Mouse (Mus musculus): ENCODE measurements around the gene Fau. TPM values are rescaled to one million over a fixed set of nuclear protein-coding genes. Genes with fewer than 3 reads are reported as not detected.

Fau gene
- polyA plus RNA-seq (2015; fragmentation: Nextera tagmentation; extraction: Ambion mirVana): 868 and 882 TPM in 2 replicates

DNA sequence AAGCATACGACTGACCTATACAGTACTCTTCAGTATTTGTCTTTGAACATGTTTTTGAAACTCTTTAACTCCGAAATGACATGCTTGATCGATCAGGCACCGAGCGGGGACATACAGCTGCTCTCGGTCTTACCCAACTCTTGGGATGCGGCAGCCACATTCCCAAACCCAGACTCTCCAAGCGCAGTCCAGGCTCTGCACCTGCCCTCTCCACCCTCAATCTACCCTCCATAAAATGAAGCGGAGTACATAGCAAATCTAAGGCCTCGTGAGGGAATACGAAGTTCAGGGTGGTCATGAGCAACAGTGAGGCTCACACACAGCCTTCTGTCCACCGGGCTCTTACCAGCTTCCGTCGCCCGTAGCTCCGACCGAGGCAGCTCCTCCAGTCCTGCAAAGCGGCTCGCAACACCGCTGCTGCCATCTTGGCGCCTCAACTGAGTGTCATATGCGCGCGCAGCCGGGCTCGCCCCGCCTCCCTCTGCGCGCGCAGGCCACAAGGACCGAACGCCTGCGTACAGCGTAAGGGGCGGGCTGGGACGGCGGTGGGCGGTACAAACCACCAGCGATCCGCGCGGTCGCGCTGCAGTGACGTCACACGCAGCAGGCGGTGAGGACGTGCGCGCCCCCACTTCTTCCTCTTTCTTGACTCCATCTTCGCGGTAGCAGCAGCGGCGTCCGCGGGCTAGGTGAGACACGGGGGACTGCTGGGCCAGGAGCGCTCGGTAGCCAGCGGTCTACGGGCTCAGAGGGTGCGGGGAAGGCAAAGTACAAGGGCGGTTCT lies at the start of gene Fau, which contains the start of gene Mrpl49:
TSS of gene Fau (plus strand) at position 532 of the 784 bp plus-strand sequence.
TSS of gene Mrpl49 (minus strand) at position 473 of the 784 bp plus-strand sequence.
- no peaks in the 10 kb centered on the region for H3K27me3 ChIP-seq (replicated peaks; ENCODE audit: control insufficient read depth, insufficient read depth, low read length)
- ATAC-seq: peak; percentile 83
- no peaks in the 10 kb centered on the region for H3K9me3 ChIP-seq (ENCODE audit: control insufficient read depth, low read length)
- 2% methylated on average over 63 of the region's 63 CpGs for WGBS
- peak within 1 kb of the TSS; percentile 87 for H3K9ac ChIP-seq (ENCODE audit: low read depth, low read length)
- peak within 1 kb of the TSS; percentile 74 for H3K27ac ChIP-seq (ENCODE audit: low read length)
- H3K36me3 ChIP-seq (ENCODE audit: control insufficient read depth, insufficient read depth, low read length): peaks cover 17% of the 10 kb centered on the region
- H3K4me2 ChIP-seq (ENCODE audit: low read depth, low read length): peak within 1 kb of the TSS; percentile 80
- H3K4me3 ChIP-seq (ENCODE audit: low read length): peak within 1 kb of the TSS; percentile 83
- peaks cover 28% of the 10 kb centered on the region for H3K4me1 ChIP-seq (ENCODE audit: control insufficient read depth, insufficient read depth, low read length)

DNA sequence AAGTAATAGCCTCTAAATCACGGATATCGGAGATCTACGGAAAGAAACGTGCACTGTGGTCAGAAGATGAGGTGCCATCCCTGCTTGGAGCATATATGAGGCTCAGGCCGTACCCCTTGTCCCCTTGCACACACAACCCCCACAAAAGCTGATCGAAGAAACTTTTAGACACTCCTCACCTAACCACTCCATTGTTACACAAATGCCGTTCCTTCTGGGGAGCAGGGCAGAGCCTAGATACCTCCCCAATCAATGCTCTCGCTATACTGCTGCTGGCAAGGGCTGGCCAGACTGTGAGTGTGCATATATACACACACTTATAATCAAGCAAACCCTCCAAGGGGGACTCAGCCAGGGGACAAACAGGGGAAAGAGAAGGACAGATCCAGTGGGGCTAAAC lies 48.5 kb upstream of the Fau start:
- Histone ChIP-seq H3K36me3 (ENCODE audit: control insufficient read depth, insufficient read depth, low read length) (no peaks in the 10 kb centered on the region), H3K4me2 (ENCODE audit: low read depth, low read length) (no peak overlapping the region), H3K4me3 (ENCODE audit: low read length) (no peak overlapping the region), H3K27me3 (replicated peaks; ENCODE audit: control insufficient read depth, insufficient read depth, low read length) (no peaks in the 10 kb centered on the region), H3K27ac (ENCODE audit: low read length) (no peak overlapping the region), H3K4me1 (ENCODE audit: control insufficient read depth, insufficient read depth, low read length) (no peaks in the 10 kb centered on the region), H3K9me3 (ENCODE audit: control insufficient read depth, low read length) (no peaks in the 10 kb centered on the region), H3K9ac (ENCODE audit: low read depth, low read length) (no peak overlapping the region)
- WGBS: 83% methylated on average over 8 of the region's 8 CpGs
- no peak for ATAC-seq

DNA sequence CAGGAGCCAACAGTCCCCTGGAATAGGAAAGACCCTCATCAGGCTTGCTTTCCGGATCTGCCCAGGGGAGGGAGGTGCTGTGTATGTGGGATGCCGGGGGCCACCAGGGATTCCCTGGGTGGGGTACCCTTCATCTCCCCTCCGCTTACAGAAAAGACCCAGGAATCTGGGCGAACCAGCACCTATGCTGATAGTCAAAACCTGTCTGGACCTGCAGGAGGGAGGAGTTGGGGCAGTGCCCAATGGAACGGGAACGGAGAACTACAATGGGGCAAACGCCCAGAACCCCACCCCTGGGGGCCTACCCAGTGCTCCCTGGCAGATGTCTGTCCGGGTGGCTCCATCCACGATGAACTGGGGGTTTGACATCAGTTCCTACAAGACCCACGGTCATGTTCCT lies 44.0 kb upstream of the Fau start:
- Histone ChIP-seq H3K4me3 (ENCODE audit: low read length) (no peak overlapping the region), H3K9me3 (ENCODE audit: control insufficient read depth, low read length) (no peaks in the 10 kb centered on the region), H3K36me3 (ENCODE audit: control insufficient read depth, insufficient read depth, low read length) (no peaks in the 10 kb centered on the region), H3K9ac (ENCODE audit: low read depth, low read length) (no peak overlapping the region), H3K4me1 (ENCODE audit: control insufficient read depth, insufficient read depth, low read length) (peaks cover 13% of the 10 kb centered on the region), H3K4me2 (ENCODE audit: low read depth, low read length) (no peak overlapping the region), H3K27me3 (replicated peaks; ENCODE audit: control insufficient read depth, insufficient read depth, low read length) (no peaks in the 10 kb centered on the region), H3K27ac (ENCODE audit: low read length) (no peak overlapping the region)
- ATAC-seq: no peak
- 87% methylated on average over 10 of the region's 10 CpGs for WGBS

DNA sequence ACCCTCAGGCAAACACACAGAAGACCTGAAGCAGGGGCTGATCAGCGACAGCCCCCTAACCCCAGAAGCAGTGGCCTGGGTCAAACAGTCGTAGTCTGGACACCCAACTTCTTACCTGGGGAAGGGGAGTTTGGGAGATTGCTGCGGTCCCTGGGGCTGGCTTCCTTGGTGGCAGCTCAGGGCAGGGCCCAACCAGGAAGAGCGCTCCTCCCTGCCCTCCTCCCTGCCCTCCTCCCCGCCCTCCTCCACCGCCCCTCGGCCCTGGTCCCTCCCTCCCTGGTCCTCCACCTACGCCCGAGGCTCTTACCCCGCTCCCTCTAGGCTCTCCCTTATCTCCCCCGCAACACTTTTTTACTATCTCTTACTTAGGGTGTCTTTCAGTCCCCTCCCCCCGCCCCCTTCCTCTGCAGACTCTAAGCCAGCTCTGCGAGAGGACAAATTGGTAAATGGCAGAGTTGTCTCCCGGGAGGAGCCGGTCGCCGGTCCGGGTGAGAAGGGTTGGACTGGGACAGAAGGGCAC lies 42.6 kb upstream of the Fau start:
- Histone ChIP-seq H3K27me3 (replicated peaks; ENCODE audit: control insufficient read depth, insufficient read depth, low read length) (no peaks in the 10 kb centered on the region), H3K36me3 (ENCODE audit: control insufficient read depth, insufficient read depth, low read length) (no peaks in the 10 kb centered on the region), H3K4me2 (ENCODE audit: low read depth, low read length) (peak overlapping the region; percentile 92), H3K4me3 (ENCODE audit: low read length) (peak overlapping the region; percentile 64), H3K4me1 (ENCODE audit: control insufficient read depth, insufficient read depth, low read length) (peaks cover 13% of the 10 kb centered on the region), H3K9me3 (ENCODE audit: control insufficient read depth, low read length) (no peaks in the 10 kb centered on the region), H3K9ac (ENCODE audit: low read depth, low read length) (peak overlapping the region; percentile 78), H3K27ac (ENCODE audit: low read length) (peak overlapping the region; percentile 34)
- 2% methylated on average over 18 of the region's 18 CpGs for WGBS
- peak; percentile 92 for ATAC-seq

DNA sequence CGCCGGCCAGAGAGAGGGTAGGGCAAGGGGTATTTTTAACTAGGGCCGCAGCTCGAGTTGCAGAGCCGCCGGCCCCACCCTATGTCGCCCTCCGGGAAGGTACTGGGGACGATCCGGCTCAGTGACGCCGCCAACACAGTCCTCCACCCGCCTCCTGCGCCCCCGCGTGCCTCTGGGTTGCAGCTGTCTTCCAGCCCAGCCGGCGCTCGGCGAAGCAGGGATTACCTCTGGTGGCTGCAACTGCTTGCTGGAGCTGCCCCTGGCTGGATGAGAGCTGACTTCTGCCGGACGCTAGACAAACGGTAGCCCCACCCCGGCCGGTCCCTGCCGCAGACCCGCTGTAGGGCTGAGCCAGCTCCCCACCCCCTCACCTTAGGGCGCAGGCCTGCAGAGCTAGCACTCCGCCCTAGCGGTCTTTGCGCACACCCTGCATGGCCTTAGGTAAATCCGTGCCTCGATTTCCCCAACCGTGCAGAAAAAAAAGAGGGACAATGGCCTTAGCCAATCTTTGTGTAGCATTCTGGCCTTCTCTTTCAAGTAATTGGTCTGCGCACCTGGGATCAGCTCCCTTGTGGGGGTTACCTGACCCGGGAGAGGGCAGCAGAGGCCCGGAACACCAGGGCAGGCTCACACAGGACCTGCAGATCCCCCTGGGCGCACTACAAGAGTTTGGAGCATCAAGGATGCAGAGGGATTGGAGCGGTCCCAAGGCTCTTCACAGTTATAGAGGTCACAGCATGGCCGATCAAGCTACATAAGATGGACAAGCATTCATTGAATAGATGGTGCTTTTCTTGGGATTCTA lies 41.9 kb upstream of the Fau start, which contains the start of gene Capn1:
TSS of gene Capn1 (minus strand) at position 387 of the 805 bp plus-strand sequence.
- H3K4me1 ChIP-seq (ENCODE audit: control insufficient read depth, insufficient read depth, low read length): peaks cover 13% of the 10 kb centered on the region
- H3K36me3 ChIP-seq (ENCODE audit: control insufficient read depth, insufficient read depth, low read length): no peaks in the 10 kb centered on the region
- H3K9ac ChIP-seq (ENCODE audit: low read depth, low read length): peak within 1 kb of the TSS; percentile 78
- ATAC-seq: peak; percentile 83
- H3K4me3 ChIP-seq (ENCODE audit: low read length): peak within 1 kb of the TSS; percentile 64
- peak within 1 kb of the TSS; percentile 92 for H3K4me2 ChIP-seq (ENCODE audit: low read depth, low read length)
- H3K9me3 ChIP-seq (ENCODE audit: control insufficient read depth, low read length): no peaks in the 10 kb centered on the region
- WGBS: 3% methylated on average over 38 of the region's 40 CpGs
- no peaks in the 10 kb centered on the region for H3K27me3 ChIP-seq (replicated peaks; ENCODE audit: control insufficient read depth, insufficient read depth, low read length)
- H3K27ac ChIP-seq (ENCODE audit: low read length): peak within 1 kb of the TSS; percentile 34

DNA sequence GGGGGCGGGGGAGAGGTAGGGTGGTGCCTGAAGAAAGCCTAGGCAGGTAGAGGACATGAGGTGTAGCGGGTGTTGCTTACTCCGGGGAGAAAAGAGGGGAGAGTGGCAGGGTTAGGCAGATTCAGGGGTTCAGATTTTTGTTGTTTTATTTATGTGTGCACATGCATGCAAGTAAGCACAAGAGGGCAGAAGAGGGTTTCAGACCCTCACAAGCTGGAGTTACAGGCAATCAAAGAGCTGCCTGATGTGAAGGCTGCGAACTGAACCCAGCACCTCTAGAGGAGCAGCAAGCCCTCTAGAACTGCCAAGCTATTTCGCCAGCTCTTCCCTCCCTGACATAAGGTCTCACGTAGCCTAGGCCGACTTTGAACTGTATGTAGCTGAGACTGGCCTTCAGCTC lies 41.1 kb upstream of the Fau start:
- no peaks in the 10 kb centered on the region for H3K9me3 ChIP-seq (ENCODE audit: control insufficient read depth, low read length)
- no peak overlapping the region for H3K4me3 ChIP-seq (ENCODE audit: low read length)
- H3K4me2 ChIP-seq (ENCODE audit: low read depth, low read length): peak overlapping the region; percentile 92; the same call in 1 of the 2 replicates
- no peak overlapping the region; the same call in 1 of the 2 replicates for H3K9ac ChIP-seq (ENCODE audit: low read depth, low read length)
- H3K27ac ChIP-seq (ENCODE audit: low read length): no peak overlapping the region
- peaks cover 13% of the 10 kb centered on the region for H3K4me1 ChIP-seq (ENCODE audit: control insufficient read depth, insufficient read depth, low read length)
- no peaks in the 10 kb centered on the region for H3K36me3 ChIP-seq (ENCODE audit: control insufficient read depth, insufficient read depth, low read length)
- ATAC-seq: no peak
- no peaks in the 10 kb centered on the region for H3K27me3 ChIP-seq (replicated peaks; ENCODE audit: control insufficient read depth, insufficient read depth, low read length)
- 56% methylated on average over 7 of the region's 7 CpGs for WGBS

DNA sequence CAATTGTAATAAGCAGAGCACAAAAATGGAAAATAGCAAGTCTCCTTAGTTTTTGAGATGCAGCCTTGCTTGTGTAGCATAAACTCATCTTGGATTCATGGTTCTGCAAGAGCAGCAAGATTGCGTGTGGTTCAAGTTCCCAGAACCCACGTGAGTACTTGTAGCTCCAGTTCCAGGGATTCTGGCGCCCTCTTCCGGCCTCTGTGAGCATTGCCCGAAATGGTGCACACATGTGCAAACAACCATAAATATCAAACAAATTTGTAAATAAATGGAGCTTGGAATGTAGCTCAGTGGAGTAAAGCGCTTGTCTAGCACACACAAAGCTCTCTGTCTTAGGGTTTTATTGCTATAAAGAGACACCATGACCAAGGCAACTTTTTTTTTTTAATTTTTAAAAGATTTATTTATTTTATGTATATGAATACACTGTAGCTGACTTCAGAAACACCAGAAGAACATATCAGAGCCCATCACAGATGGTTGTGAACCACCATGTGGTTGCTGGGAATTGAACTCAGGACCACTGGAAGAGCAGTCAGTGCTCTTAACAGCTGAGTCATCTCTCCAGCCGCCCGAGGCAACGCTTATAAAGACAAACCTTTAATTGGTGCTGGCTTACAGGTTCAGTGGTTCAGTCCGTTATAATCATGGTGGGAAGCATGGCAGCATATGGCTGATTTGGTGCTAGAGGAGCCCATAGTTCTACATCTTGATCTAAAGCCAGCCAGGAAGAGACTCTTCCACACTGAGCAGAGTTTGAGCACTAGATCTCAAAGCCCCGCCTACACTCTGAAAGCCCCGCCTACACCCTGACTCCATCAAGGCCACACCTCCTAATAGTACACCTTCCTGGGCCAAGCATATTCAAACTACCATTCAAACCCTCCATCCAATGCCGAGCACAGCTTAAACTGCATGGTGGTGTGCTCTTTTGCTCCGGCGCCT lies 39.2 kb upstream of the Fau start:
- Histone ChIP-seq H3K36me3 (ENCODE audit: control insufficient read depth, insufficient read depth, low read length) (no peaks in the 10 kb centered on the region), H3K27ac (ENCODE audit: low read length) (no peak overlapping the region), H3K4me2 (ENCODE audit: low read depth, low read length) (no peak overlapping the region), H3K4me1 (ENCODE audit: control insufficient read depth, insufficient read depth, low read length) (peaks cover 13% of the 10 kb centered on the region), H3K4me3 (ENCODE audit: low read length) (no peak overlapping the region), H3K9ac (ENCODE audit: low read depth, low read length) (no peak overlapping the region), H3K27me3 (replicated peaks; ENCODE audit: control insufficient read depth, insufficient read depth, low read length) (no peaks in the 10 kb centered on the region), H3K9me3 (ENCODE audit: control insufficient read depth, low read length) (no peaks in the 10 kb centered on the region)
- 30% methylated on average over 15 of the region's 15 CpGs for WGBS
- 0 out of 2 replicates have a peak, but pooled peaks have one; percentile 21 for ATAC-seq

DNA sequence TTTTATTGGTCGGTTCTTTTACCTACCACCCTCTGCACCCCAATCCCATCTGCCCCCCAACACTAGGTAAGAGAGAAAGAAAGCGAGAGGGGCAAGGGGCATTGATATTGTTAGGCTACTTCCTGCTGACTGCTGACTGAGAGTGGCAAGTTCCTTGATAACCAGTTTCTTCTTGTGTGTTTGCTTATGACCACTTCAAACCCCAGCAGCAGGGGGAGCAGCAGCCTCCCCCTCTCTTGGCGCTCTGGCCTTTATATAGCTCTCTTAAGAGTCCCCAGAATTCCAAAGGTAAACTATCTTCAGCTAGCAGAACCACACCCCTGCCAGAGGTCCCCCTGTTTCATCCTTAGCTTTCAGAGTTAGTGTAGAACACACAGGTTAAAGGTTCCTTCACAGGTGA lies 37.4 kb upstream of the Fau start:
- no peak overlapping the region for H3K4me3 ChIP-seq (ENCODE audit: low read length)
- H3K27me3 ChIP-seq (replicated peaks; ENCODE audit: control insufficient read depth, insufficient read depth, low read length): no peaks in the 10 kb centered on the region
- no peaks in the 10 kb centered on the region for H3K9me3 ChIP-seq (ENCODE audit: control insufficient read depth, low read length)
- no peak; the same call in 1 of the 2 replicates for ATAC-seq
- no peak overlapping the region for H3K27ac ChIP-seq (ENCODE audit: low read length)
- H3K9ac ChIP-seq (ENCODE audit: low read depth, low read length): peak overlapping the region; percentile 25; the same call in 1 of the 2 replicates
- H3K4me2 ChIP-seq (ENCODE audit: low read depth, low read length): no peak overlapping the region
- H3K4me1 ChIP-seq (ENCODE audit: control insufficient read depth, insufficient read depth, low read length): peaks cover 11% of the 10 kb centered on the region
- no peaks in the 10 kb centered on the region for H3K36me3 ChIP-seq (ENCODE audit: control insufficient read depth, insufficient read depth, low read length)
- 38% methylated on average over 3 of the region's 3 CpGs for WGBS

Data from intestine, embryonic 16.5 days (tissue).